Mouse (Mus musculus): ENCODE measurements around the gene Znrf3.
A peak's percentile ranks its signal among the peaks of the same experiment; 100 is the strongest.

- peak; percentile 63 for TF ChIP-seq CTCF (IDR thresholded peaks at IDR 0.05; ENCODE audit: low read depth, low read length)
- TF ChIP-seq POLR2A (IDR thresholded peaks at IDR 0.05; ENCODE audit: borderline replicate concordance, low read depth, low read length) = no peak
Observed at GRCm38 (mm10) chr11:5469084-5469483, 24.4 kb upstream of the Znrf3 start.
